Mouse (Mus musculus) embryonic fibroblast, embryonic 13.5 days (primary cell): Measurements from ENCODE around the gene Abcg4.
A peak's percentile ranks its signal among the peaks of the same experiment; 100 is the strongest.

Source experiments
- CTCF ChIP-seq: IDR thresholded peaks from 2 replicates; pipeline ENCODE4 v1.5.1; 2011; ENCODE audit warnings: mild to moderate bottlenecking, control low read depth, low read length, moderate library complexity, borderline replicate concordance; ENCODE audit not compliant: insufficient read depth
- POLR2A ChIP-seq: IDR thresholded peaks from 2 replicates; pipeline ENCODE4 v1.6.1; 2011; ENCODE audit warnings: low read depth, mild to moderate bottlenecking, control low read depth, low read length, moderate library complexity

DNA sequence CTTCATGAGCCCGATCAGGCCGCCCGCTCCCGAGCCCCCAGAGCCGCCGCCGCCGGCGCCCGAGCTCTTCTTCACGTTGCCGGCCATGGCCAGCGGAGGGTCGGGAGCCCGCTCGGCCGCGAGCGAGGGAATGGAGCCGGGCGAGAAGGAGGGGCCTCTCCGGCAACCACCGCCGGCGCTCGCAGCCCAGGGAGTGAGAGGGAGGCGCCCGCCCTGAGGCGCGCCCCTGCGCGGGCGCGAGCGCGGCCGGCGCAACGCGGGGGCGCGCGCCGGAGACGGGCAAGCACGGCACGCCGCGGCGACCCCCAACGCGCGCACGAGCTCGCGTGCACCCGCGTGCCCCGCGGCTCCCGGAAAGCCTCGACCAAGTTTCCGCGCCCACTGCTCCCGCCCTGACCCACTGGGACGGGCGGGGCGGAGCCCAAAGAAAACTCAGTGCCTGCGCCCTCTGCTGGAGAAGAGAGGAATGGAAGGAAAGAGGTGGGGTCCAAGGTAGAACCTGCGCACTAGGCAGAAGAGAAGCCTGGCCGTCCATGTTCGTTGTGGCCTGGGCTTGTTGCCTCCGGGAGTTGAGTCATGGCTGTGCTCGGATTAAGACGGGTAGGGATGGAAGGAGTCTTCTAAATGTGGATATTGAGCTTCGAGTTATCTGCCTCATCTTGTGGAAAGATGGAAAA, 54.5 kb downstream of the Abcg4 start, which contains the start of gene Cbl:
- TF ChIP-seq POLR2A: peak; percentile 78
- TF ChIP-seq CTCF: peak; percentile 70
